Mouse (Mus musculus): ENCODE results near the gene Cyren. TPM values are rescaled to one million over a fixed set of nuclear protein-coding genes. Genes with fewer than 3 reads are reported as not detected.

Cyren gene
- polyA plus RNA-seq, 1 experiment from 2014 or later = 5.8 TPM

- WGBS = 83% methylated on average over 18 of the region's 18 CpGs
- Histone ChIP-seq H3K4me2 (replicated peaks; ENCODE audit: low read depth) (no peak overlapping the region), H3K9ac (ENCODE audit: low read length) (no peak overlapping the region), H3K9me3 (ENCODE audit: control insufficient read depth, low read length) (no peaks in the 10 kb centered on the region), H3K4me3 (ENCODE audit: low read depth, low read length) (no peak overlapping the region), H3K27me3 (ENCODE audit: control insufficient read depth, insufficient read depth, low read length) (no peaks in the 10 kb centered on the region), H3K27ac (replicated peaks) (no peak overlapping the region), H3K4me1 (replicated peaks; ENCODE audit: control insufficient read depth, insufficient read depth) (no peaks in the 10 kb centered on the region), H3K36me3 (ENCODE audit: control insufficient read depth, insufficient read depth, low read length) (peaks cover 7% of the 10 kb centered on the region; the same call in 1 of the 2 replicates)
- DNase-seq (ENCODE audit: low spot score) (no peak), ATAC-seq (ENCODE audit: low FRiP score, low TSS enrichment) (no peak)
- TF ChIP-seq EP300 (optimal IDR thresholded peaks at IDR 0.05) (no peak), CTCF (IDR thresholded peaks at IDR 0.05; ENCODE audit: low read depth) (no peak)
These were observed 29.9 kb upstream of the Cyren start for GRCm38 (mm10) chr6:34907696-34908260.

GRCm38 (mm10) chr6:34907121-34907614, 29.3 kb upstream of the Cyren start:
- Histone ChIP-seq H3K4me1 (replicated peaks; ENCODE audit: control insufficient read depth, insufficient read depth) (no peaks in the 10 kb centered on the region), H3K9me3 (ENCODE audit: control insufficient read depth, low read length) (no peaks in the 10 kb centered on the region), H3K36me3 (ENCODE audit: control insufficient read depth, insufficient read depth, low read length) (peaks cover 7% of the 10 kb centered on the region; the same call in 1 of the 2 replicates), H3K9ac (ENCODE audit: low read length) (no peak overlapping the region), H3K4me2 (replicated peaks; ENCODE audit: low read depth) (no peak overlapping the region), H3K27ac (replicated peaks) (no peak overlapping the region), H3K4me3 (ENCODE audit: low read depth, low read length) (no peak overlapping the region), H3K27me3 (ENCODE audit: control insufficient read depth, insufficient read depth, low read length) (no peaks in the 10 kb centered on the region)
- TF ChIP-seq EP300 (optimal IDR thresholded peaks at IDR 0.05) = no peak
- TF ChIP-seq CTCF (IDR thresholded peaks at IDR 0.05; ENCODE audit: low read depth) = no peak
- no peak for ATAC-seq (ENCODE audit: low FRiP score, low TSS enrichment)
- DNase-seq (ENCODE audit: low spot score) = no peak
- WGBS = 64% methylated on average over 2 of the region's 2 CpGs

- Histone ChIP-seq H3K9me3 (ENCODE audit: control insufficient read depth, low read length) (no peaks in the 10 kb centered on the region), H3K4me1 (replicated peaks; ENCODE audit: control insufficient read depth, insufficient read depth) (no peaks in the 10 kb centered on the region), H3K4me3 (ENCODE audit: low read depth, low read length) (no peak overlapping the region), H3K36me3 (ENCODE audit: control insufficient read depth, insufficient read depth, low read length) (peaks cover 7% of the 10 kb centered on the region; the same call in 1 of the 2 replicates), H3K9ac (ENCODE audit: low read length) (no peak overlapping the region), H3K27ac (replicated peaks) (no peak overlapping the region), H3K4me2 (replicated peaks; ENCODE audit: low read depth) (no peak overlapping the region), H3K27me3 (ENCODE audit: control insufficient read depth, insufficient read depth, low read length) (no peaks in the 10 kb centered on the region)
- WGBS = 74% methylated on average over 4 of the region's 4 CpGs
- ATAC-seq (ENCODE audit: low FRiP score, low TSS enrichment) = no peak
- DNase-seq (ENCODE audit: low spot score) = no peak
- no peak for TF ChIP-seq EP300 (optimal IDR thresholded peaks at IDR 0.05)
- TF ChIP-seq CTCF (IDR thresholded peaks at IDR 0.05; ENCODE audit: low read depth) = no peak
These were observed 28.8 kb upstream of the Cyren start for GRCm38 (mm10) chr6:34906661-34907060.

- Histone ChIP-seq H3K4me3 (ENCODE audit: low read depth, low read length) (no peak overlapping the region), H3K9ac (ENCODE audit: low read length) (no peak overlapping the region), H3K27ac (replicated peaks) (no peak overlapping the region), H3K36me3 (ENCODE audit: control insufficient read depth, insufficient read depth, low read length) (peaks cover 7% of the 10 kb centered on the region; the same call in 1 of the 2 replicates), H3K4me1 (replicated peaks; ENCODE audit: control insufficient read depth, insufficient read depth) (no peaks in the 10 kb centered on the region), H3K9me3 (ENCODE audit: control insufficient read depth, low read length) (no peaks in the 10 kb centered on the region), H3K4me2 (replicated peaks; ENCODE audit: low read depth) (no peak overlapping the region), H3K27me3 (ENCODE audit: control insufficient read depth, insufficient read depth, low read length) (no peaks in the 10 kb centered on the region)
- DNase-seq (ENCODE audit: low spot score) (no peak), ATAC-seq (ENCODE audit: low FRiP score, low TSS enrichment) (no peak)
- 40% methylated on average over 2 of the region's 2 CpGs for WGBS
- no peak for TF ChIP-seq EP300 (optimal IDR thresholded peaks at IDR 0.05)
- peak; percentile 35 for TF ChIP-seq CTCF (IDR thresholded peaks at IDR 0.05; ENCODE audit: low read depth)
These were observed 28.3 kb upstream of the Cyren start for GRCm38 (mm10) chr6:34906125-34906524.

- Histone ChIP-seq H3K4me3 (ENCODE audit: low read depth, low read length) (no peak overlapping the region), H3K9me3 (ENCODE audit: control insufficient read depth, low read length) (no peaks in the 10 kb centered on the region), H3K4me1 (replicated peaks; ENCODE audit: control insufficient read depth, insufficient read depth) (no peaks in the 10 kb centered on the region), H3K36me3 (ENCODE audit: control insufficient read depth, insufficient read depth, low read length) (peaks cover 7% of the 10 kb centered on the region), H3K27ac (replicated peaks) (no peak overlapping the region), H3K9ac (ENCODE audit: low read length) (no peak overlapping the region), H3K4me2 (replicated peaks; ENCODE audit: low read depth) (no peak overlapping the region), H3K27me3 (ENCODE audit: control insufficient read depth, insufficient read depth, low read length) (no peaks in the 10 kb centered on the region)
- no peak for TF ChIP-seq EP300 (optimal IDR thresholded peaks at IDR 0.05)
- no peak for TF ChIP-seq CTCF (IDR thresholded peaks at IDR 0.05; ENCODE audit: low read depth)
- ATAC-seq (ENCODE audit: low FRiP score, low TSS enrichment) (no peak), DNase-seq (ENCODE audit: low spot score) (no peak)
- 77% methylated on average over 6 of the region's 6 CpGs for WGBS
These were observed 26.5 kb upstream of the Cyren start for GRCm38 (mm10) chr6:34904361-34904760.

GRCm38 (mm10) chr6:34903851-34904250, 26.0 kb upstream of the Cyren start:
- no peak for DNase-seq (ENCODE audit: low spot score)
- ATAC-seq (ENCODE audit: low FRiP score, low TSS enrichment) = no peak
- no peaks in the 10 kb centered on the region for H3K4me1 ChIP-seq (replicated peaks; ENCODE audit: control insufficient read depth, insufficient read depth)
- H3K27me3 ChIP-seq (ENCODE audit: control insufficient read depth, insufficient read depth, low read length) = no peaks in the 10 kb centered on the region
- no peaks in the 10 kb centered on the region for H3K9me3 ChIP-seq (ENCODE audit: control insufficient read depth, low read length)
- no peak overlapping the region for H3K9ac ChIP-seq (ENCODE audit: low read length)
- H3K36me3 ChIP-seq (ENCODE audit: control insufficient read depth, insufficient read depth, low read length) = peaks cover 7% of the 10 kb centered on the region
- 73% methylated on average over 10 of the region's 10 CpGs for WGBS
- H3K27ac ChIP-seq (replicated peaks) = no peak overlapping the region
- TF ChIP-seq CTCF (IDR thresholded peaks at IDR 0.05; ENCODE audit: low read depth) = no peak
- TF ChIP-seq EP300 (optimal IDR thresholded peaks at IDR 0.05) = no peak
- H3K4me3 ChIP-seq (ENCODE audit: low read depth, low read length) = no peak overlapping the region
- H3K4me2 ChIP-seq (replicated peaks; ENCODE audit: low read depth) = no peak overlapping the region

Data from stomach, postnatal 0 days (tissue).